Mouse (Mus musculus) embryonic facial prominence, embryonic 11.5 days (tissue): Measurements from ENCODE around the gene Hist1h2bh. TPM values are rescaled to one million over a fixed set of nuclear protein-coding genes. Genes with fewer than 3 reads are reported as not detected.
A peak's percentile ranks its signal among the peaks of the same experiment; 100 is the strongest.
"Not testable (repeated sequence)": the region's sequence is repeated elsewhere in the genome, so short reads cannot be mapped to it uniquely, and the experiment has no call there.

Source experiments
- ATAC-seq: fragments of 200-750 bp; cut with Nextera tagmentation; replicated peaks from 2 replicates; pipeline ENCODE4 v1.8.0; 2017; ENCODE audit warnings: low read depth; ENCODE audit not compliant: insufficient number of reproducible peaks, low FRiP score, low TSS enrichment
- DNase-seq: peaks from one replicate; pipeline ENCODE4 v3.0.0-alpha.2; 2015; ENCODE audit warnings: low spot score
- H3K27ac ChIP-seq: fragments of 300-500 bp; sonication (generic); replicated peaks from 2 replicates; pipeline ENCODE4 v1.5.1; 2014; ENCODE audit warnings: mild to moderate bottlenecking, low read depth, low read length, control low read depth
- H3K27me3 ChIP-seq: fragments of 300-500 bp; sonication (generic); 2 replicates; pipeline ENCODE4 v1.6.1; 2014; ENCODE audit warnings: mild to moderate bottlenecking, low read length, moderate library complexity, mixed read lengths; ENCODE audit not compliant: control insufficient read depth, insufficient read depth
- H3K36me3 ChIP-seq: fragments of 300-500 bp; sonication (generic); replicated peaks from 2 replicates; pipeline ENCODE4 v1.6.1; 2014; ENCODE audit warnings: low read depth, mild to moderate bottlenecking, low read length, moderate library complexity, mixed read lengths; ENCODE audit not compliant: control insufficient read depth, insufficient read depth
- H3K4me1 ChIP-seq: fragments of 300-500 bp; sonication (generic); 2 replicates; pipeline ENCODE4 v1.6.1; 2014; ENCODE audit warnings: low read length, mixed read lengths; ENCODE audit not compliant: control insufficient read depth, insufficient read depth
- H3K4me2 ChIP-seq: fragments of 300-500 bp; sonication (generic); 2 replicates; pipeline ENCODE4 v1.6.1; 2014; ENCODE audit warnings: low read depth, mild to moderate bottlenecking, control low read depth, low read length, moderate library complexity
- H3K4me3 ChIP-seq: fragments of 300-500 bp; sonication (generic); 2 replicates; pipeline ENCODE4 v1.5.1; 2014; ENCODE audit warnings: low read depth, low read length, control low read depth
- H3K9ac ChIP-seq: fragments of 300-500 bp; sonication (generic); replicated peaks from 2 replicates; pipeline ENCODE4 v1.6.1; 2014; ENCODE audit warnings: mild to moderate bottlenecking, control low read depth, low read length
- H3K9me3 ChIP-seq: fragments of 300-500 bp; sonication (generic); replicated peaks from 2 replicates; pipeline ENCODE4 v1.6.1; 2016; ENCODE audit warnings: mild to moderate bottlenecking, low read length, inconsistent platforms, mixed read lengths; ENCODE audit not compliant: control insufficient read depth
- WGBS: fragments of 180-500 bp; shearing (Covaris S2); extraction: QIAGEN DNeasy Blood & Tissue Kit; methylation state at CpG from one replicate; pipeline ENCODE4 v1.1.7; 2014; 5-methylcytosine and 5-hydroxymethylcytosine counted together
- polyA plus RNA-seq: library from polyadenylated mRNA; unstranded; fragments of >200 nt; fragmentation: Nextera tagmentation; extraction: Ambion mirVana; gene quantifications from 2 replicates; pipeline ENCODE4 v1.2.1, GENCODE M21; 2014

Hist1h2bh gene
- polyA plus RNA-seq, 1 experiment from 2014 or later = 0.67 TPM

DNA sequence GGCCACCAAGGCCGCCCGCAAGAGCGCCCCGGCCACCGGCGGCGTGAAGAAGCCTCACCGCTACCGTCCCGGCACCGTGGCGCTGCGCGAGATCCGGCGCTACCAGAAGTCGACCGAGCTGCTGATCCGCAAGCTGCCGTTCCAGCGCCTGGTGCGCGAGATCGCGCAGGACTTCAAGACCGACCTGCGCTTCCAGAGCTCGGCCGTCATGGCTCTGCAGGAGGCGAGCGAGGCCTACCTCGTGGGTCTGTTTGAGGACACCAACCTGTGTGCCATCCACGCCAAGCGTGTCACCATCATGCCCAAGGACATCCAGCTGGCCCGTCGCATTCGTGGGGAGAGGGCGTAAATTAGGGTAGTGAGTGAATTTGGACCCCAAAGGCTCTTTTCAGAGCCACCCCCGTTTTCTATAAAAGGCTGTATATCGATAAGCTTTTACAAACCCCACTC lies 32.7 kb upstream of the Hist1h2bh start:
- peak; percentile 50 for DNase-seq
- WGBS = 0% methylated on average over 9 of the region's 40 CpGs
- not testable (repeated sequence) for H3K9me3 ChIP-seq

GRCm38 (mm10) chr13:23575271-23575851 lies 32.2 kb upstream of the Hist1h2bh start, which contains the start of gene Hist1h3d:
TSS of gene Hist1h3d (plus strand) at chr13:23575763.
- Histone ChIP-seq H3K4me3 (peak within 1 kb of the TSS; percentile 48), H3K9ac (peak within 1 kb of the TSS; percentile 79), H3K36me3 (no peaks in the 10 kb centered on the region), H3K27me3 (no peaks in the 10 kb centered on the region), H3K27ac (peak within 1 kb of the TSS; percentile 91), H3K4me1 (no peaks in the 10 kb centered on the region), H3K4me2 (peak within 1 kb of the TSS; percentile 67), H3K9me3 (no peaks in the 10 kb centered on the region)
- ATAC-seq = peak; percentile 53
- DNase-seq = peak; percentile 91
- under 1% methylated on average over 17 of the region's 18 CpGs for WGBS

More for the DNA sequence above, 32.7 kb upstream of the Hist1h2bh start:
- peak overlapping the region; percentile 91 for H3K27ac ChIP-seq
- peak overlapping the region; percentile 79 for H3K9ac ChIP-seq
- H3K27me3 ChIP-seq, ATAC-seq, H3K4me1 ChIP-seq, H3K36me3 ChIP-seq: not testable (repeated sequence)
- H3K4me3 ChIP-seq = peak overlapping the region; percentile 48
- H3K4me2 ChIP-seq = peak overlapping the region; percentile 67

DNA sequence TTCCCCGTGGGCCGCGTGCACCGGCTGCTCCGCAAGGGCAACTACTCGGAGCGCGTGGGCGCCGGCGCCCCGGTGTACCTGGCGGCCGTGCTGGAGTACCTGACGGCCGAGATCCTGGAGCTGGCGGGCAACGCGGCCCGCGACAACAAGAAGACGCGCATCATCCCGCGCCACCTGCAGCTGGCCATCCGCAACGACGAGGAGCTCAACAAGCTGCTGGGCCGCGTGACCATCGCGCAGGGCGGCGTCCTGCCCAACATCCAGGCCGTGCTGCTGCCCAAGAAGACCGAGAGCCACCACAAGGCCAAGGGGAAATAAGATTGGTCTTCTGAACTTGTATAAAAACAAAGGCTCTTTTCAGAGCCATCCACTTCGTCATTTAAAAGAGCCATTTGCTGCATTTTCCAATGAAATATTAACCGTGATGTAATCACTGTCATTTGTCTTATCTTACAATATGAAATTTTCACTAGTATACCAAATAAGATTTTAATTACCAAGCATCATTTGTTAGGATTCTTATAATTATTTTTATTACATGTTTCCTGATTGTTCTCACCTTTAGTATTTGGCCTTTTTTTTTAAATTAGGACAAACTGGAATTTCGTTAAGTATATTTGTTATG lies 31.5 kb upstream of the Hist1h2bh start:
- H3K9ac ChIP-seq = peak overlapping the region; percentile 61
- not testable (repeated sequence) for H3K36me3 ChIP-seq, ATAC-seq, H3K4me1 ChIP-seq, H3K27me3 ChIP-seq, H3K9me3 ChIP-seq
- H3K4me2 ChIP-seq = peak overlapping the region; percentile 52
- H3K27ac ChIP-seq = peak overlapping the region; percentile 91
- 0% methylated on average over 5 of the region's 39 CpGs for WGBS
- peak overlapping the region; percentile 30 for H3K4me3 ChIP-seq
- DNase-seq = peak; percentile 59

- Histone ChIP-seq H3K4me2 (peak within 1 kb of the TSS; percentile 71), H3K9ac (peak within 1 kb of the TSS; percentile 68), H3K27ac (peak within 1 kb of the TSS; percentile 95), H3K4me3 (peak within 1 kb of the TSS; percentile 46)
- 0% methylated on average over 19 of the region's 42 CpGs for whole genome bisulfite sequencing
- H3K9me3 ChIP-seq, H3K27me3 ChIP-seq, H3K4me1 ChIP-seq, H3K36me3 ChIP-seq: not testable (repeated sequence)
- ATAC-seq (peak; percentile 92), DNase-seq (peak; percentile 98)
Observed at GRCm38 (mm10) chr13:23573898-23574524, 30.8 kb upstream of the Hist1h2bh start, which contains the start of the genes Hist1h2bf and Hist1h2ad. TSS of gene Hist1h2bf (minus strand) at chr13:23574196. TSS of gene Hist1h2ad (plus strand) at chr13:23574381.

DNA sequence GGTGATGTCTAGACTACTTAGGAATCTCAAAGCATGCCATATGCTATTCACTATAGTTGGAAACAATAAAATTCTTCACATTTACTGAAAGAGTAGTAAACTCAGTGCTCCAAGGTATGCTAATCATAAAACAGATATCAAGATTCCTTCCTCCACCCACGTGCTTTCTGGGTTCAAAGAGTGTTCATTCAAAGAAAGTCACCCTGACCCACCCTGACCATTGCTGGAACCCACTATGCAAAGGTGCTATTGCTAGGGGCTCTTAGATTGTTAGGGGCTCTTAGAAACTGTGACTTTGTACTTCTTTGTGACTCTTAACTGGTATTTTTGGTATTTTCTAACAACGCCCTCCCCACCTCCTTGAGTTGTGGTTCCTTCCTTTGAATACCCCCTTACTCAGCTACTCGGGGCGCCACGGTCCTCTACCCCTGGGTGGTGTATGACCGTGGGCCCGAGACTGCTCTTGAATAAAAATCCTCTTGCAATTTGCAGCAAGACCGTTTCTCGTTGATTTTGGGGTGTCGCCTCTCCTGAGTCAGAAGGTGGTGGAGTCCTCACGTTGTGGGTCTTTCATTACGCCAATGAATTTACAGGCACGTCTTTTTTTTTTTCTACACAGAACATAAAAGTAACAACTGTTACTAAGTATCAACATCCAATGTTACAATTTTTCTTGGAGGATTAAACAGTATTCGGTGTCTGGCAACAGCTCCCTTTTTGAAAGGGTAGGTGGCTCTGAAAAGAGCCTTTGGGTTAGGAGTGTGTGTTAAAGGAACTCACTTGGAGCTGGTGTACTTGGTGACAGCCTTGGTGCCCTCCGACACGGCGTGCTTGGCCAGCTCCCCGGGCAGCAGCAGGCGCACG lies 30.1 kb upstream of the Hist1h2bh start:
- H3K4me2 ChIP-seq = peak overlapping the region; percentile 71
- peak overlapping the region; percentile 95 for H3K27ac ChIP-seq
- H3K27me3 ChIP-seq, ATAC-seq, DNase-seq, H3K9me3 ChIP-seq, H3K36me3 ChIP-seq, H3K4me1 ChIP-seq: not testable (repeated sequence)
- H3K4me3 ChIP-seq = peak overlapping the region; percentile 46
- 11% methylated on average over 17 of the region's 20 CpGs for WGBS
- H3K9ac ChIP-seq = peak overlapping the region; percentile 68

DNA sequence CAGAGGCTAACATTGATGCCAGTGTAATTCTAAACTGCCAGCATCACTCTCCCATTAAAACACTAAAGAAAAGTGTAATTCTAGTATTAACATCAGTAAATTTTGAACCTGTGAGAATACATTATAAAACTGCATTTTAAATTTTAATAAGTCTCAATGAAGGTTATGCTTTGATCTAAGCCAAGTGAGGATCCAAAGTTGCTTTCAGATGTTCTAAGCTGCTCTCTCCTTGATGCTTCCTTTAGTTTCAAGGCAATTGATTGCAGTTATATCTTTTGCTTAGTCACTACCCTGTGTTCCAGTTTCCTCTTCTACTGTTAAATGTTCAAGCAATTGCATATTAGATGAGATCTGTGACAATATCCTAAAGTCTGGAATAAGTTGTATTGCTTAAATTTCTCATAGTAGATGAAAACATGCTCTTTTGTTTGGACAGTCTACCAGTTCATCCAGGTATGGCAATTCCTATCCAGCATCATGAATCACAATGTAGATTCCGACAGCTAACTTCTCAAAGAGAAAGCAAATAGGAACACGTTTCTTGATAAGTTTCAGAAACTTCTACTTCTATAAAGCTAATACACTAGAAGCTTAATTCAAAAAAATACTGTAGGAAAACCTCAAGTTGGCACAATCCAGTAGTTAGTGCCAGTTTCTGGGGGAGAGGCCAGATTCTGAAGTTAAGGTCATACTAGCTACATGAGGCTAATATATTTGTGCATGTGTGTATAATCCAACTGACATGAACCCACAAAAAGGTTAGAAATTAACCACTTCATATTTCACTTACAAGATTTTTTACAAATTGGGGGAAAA lies 29.2 kb upstream of the Hist1h2bh start:
- Histone ChIP-seq H3K27ac (peak overlapping the region; percentile 95), H3K36me3 (no peaks in the 10 kb centered on the region), H3K4me3 (peak overlapping the region; percentile 46), H3K4me2 (peak overlapping the region; percentile 71), H3K9me3 (no peaks in the 10 kb centered on the region), H3K27me3 (no peaks in the 10 kb centered on the region), H3K9ac (peak overlapping the region; percentile 77), H3K4me1 (no peaks in the 10 kb centered on the region)
- DNase-seq (peak; percentile 68), ATAC-seq (no peak)
- WGBS = 41% methylated on average over 2 of the region's 2 CpGs

DNA sequence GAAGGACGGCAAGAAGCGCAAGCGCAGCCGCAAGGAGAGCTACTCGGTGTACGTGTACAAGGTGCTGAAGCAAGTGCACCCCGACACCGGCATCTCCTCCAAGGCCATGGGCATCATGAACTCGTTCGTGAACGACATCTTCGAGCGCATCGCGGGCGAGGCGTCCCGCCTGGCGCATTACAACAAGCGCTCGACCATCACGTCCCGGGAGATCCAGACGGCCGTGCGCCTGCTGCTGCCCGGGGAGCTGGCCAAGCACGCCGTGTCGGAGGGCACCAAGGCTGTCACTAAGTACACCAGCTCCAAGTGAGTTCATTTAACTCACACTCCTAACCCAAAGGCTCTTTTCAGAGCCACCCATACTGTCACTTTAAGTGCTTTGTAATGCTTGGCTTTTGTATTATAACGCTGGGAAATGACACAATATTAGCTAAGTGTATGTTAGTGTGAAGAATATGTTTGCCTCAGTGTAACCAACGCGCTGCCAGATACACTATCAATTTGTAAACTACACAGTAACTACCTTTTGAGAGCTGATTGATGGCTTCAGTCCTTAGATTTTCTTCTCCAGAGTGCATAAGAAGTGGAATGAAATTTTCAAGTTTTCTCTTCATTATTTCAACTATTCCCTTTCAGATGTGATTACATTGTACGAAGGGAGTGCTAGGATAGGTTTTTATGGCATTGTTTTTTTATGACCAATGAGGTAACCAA lies 28.5 kb upstream of the Hist1h2bh start:
- peak overlapping the region; percentile 77 for H3K9ac ChIP-seq
- DNase-seq = peak; percentile 63
- not testable (repeated sequence) for H3K4me1 ChIP-seq, H3K36me3 ChIP-seq, ATAC-seq, H3K9me3 ChIP-seq, H3K27me3 ChIP-seq
- peak overlapping the region; percentile 46 for H3K4me3 ChIP-seq
- H3K4me2 ChIP-seq = peak overlapping the region; percentile 71
- peak overlapping the region; percentile 95 for H3K27ac ChIP-seq
- WGBS = 1% methylated on average over 11 of the region's 34 CpGs
